Mouse (Mus musculus) hematopoietic stem cell, adult 5-6 weeks (primary cell): Measurements from ENCODE around the gene Fkbpl. TPM values are rescaled to one million over a fixed set of nuclear protein-coding genes. Genes with fewer than 3 reads are reported as not detected.

Source experiments
- ATAC-seq, 2 experiments: fragments of 125-278 bp in 1 of 2; replicated peaks in 1 of 2; 2 replicates each; pipeline ENCODE4 v1.8.0; 2016 to 2017; ENCODE audit warnings: inconsistent platforms in 2 of 2, mild to moderate bottlenecking in 2 of 2, moderate number of reproducible peaks in 2 of 2, low read depth in 1 of 2, moderate TSS enrichment in 1 of 2; ENCODE audit not compliant: low FRiP score in 2 of 2, poor library complexity in 2 of 2, severe bottlenecking in 2 of 2, insufficient read depth in 1 of 2, low TSS enrichment in 1 of 2
- total RNA-seq: library from RNA; stranded (forward); fragments of 172-1452, 232-1000 nt; gene quantifications from 2 replicates; pipeline ENCODE4 v1.2.3, GENCODE M21; 2017

Fkbpl gene
- total RNA-seq, 1 experiment from 2014 or later = 35.8 TPM

DNA sequence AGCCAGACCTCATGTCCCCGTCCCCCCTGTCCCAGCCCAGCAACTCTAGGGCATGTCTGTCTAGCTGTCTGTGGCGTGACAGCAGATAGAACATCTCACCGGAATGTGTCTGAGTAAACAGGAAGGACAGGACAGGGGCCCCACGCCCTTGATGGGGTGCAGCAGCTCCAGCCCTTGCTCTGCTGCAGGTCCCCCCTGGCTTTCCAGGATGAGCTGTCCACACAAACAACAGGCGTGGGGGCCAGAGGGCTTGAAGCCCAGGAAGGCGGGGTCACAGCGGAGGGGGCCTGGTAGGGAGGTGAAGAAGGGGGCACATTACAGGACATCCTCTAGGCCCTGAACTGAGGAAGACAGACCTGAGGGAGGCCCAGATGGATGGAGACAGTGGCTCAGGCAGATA is 10.6 kb downstream of the Fkbpl start:
- no peak for ATAC-seq

DNA sequence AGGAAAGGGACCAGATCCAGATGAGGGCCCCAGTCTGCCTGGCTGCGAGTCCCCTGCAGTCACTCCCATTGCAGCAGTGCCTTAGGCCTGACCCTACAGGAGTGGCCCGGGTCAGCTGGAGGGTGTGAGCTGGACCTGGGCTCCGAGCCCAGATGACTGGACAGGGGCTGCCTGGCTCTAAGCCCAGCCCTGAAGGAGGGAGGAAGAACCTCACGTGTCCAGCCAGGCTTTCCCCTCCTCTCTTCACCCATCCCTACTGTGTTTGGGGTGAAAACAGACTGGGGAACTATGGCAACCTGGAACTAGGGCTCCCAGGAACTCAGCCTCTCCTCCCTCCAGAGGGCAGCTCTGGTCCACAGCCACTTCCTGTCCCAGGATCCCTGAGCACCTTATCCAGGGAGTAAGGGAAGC is 11.0 kb downstream of the Fkbpl start:
- ATAC-seq = no peak

DNA sequence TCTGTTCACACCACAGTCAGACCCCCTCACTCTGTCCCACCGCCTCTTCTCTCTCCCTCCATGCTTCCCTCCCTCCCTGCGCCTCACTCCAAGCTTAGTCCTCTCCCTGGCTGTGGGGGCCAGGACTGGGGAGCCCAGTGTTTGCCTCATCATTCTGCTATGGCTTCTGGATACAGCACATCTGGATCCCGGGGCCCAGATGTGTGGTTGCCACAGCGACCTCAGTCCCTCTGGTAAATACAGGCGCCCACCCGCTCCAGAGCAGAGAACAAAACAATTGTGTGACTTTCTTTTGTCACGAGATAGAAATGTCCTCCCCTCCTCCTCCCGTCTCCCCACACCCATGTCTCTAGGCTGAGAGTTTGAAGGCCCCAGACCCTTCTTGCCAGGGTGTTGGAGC is 12.1 kb downstream of the Fkbpl start:
- no peak for ATAC-seq

DNA sequence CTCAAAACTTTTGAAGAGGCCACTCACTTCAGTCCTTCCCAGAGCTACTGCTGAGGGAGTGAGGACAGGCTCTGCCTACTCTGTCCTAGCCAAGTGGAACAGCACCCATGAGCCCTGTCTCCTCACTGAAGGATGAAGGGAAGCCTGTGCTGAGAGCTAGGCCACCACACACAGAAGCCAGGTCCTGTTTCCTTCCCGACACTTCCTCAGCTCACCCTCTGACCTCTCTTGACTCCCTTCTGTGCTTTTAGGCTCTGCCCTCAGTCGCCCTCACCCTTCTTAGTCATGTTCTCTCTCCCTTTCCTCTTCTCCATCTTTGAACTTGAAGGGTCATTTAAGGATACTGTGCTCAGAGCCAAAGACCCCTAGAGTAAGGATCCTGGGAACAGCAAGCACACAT is 12.7 kb downstream of the Fkbpl start:
- no peak for ATAC-seq

DNA sequence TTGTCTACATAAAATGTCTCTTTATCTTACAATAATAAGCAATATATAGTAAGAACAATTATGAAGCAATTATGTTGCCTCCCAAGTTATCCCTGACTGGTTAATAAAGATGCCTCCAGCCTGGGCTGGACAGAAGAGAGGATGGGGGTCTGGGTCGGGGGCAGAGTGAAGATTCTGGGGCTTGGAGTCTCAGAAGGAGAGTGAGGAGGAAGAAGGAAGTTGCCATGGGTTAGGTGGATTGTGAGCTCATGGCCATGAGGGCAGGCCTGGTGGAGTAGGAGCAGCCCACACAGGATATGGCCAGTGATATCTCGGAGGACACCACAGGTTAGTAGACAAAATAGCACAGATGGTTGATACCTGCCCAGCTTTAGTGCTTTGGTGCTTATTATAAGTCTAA is 13.6 kb downstream of the Fkbpl start:
- ATAC-seq = no peak

DNA sequence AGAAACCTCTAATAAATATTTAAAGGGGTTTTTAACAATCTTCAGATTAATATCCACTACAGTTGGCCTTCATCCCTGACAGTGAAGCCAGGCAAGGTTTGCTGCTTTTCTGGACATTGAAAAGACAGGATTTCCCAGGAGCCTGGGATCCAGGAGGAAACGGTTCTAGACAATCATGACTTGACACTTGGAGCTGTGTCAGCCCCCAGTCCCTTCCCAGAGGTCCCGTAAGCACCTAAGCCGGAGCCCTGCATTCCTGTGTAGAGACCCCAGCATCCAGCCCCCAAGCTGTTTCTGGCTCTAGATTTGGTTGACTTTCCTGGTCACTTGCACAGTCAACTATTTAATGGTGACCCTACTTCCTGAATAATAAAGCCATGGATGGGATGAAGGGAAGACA is 14.0 kb downstream of the Fkbpl start:
- ATAC-seq = no peak

DNA sequence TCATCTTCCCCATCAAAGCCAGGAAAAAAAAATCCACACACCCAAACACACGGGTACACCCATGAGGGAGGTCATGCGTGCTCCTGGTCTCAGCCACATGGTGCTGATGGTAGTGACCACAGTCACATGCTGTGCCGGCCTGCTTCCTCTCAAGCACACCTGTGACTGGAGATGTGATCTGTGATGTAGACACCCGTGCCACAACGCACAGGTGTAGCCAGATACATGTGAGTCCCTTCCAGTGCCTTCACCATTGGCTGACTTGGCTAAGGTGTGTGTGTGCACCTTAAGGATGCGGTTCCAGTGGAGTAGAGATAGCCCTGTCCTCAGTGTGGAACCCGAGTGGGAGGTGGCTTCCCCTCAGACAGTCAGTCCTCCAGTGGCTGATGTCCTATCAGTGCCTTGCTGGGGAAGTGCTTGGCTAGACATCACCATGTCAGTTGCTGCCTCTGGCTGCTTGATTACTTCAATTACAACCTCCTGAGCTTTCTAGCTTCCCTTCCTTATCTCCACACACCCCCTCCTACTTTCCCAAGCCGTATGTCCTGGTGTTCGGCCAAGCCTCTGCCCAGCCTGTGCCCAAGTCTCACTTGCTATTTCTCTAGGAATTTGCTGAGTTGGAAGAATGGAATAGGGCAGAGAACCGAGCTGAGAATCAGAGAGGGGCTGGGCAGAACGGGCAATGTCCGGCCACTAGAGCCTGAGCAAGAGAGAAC is 14.8 kb downstream of the Fkbpl start:
- no peak for ATAC-seq

DNA sequence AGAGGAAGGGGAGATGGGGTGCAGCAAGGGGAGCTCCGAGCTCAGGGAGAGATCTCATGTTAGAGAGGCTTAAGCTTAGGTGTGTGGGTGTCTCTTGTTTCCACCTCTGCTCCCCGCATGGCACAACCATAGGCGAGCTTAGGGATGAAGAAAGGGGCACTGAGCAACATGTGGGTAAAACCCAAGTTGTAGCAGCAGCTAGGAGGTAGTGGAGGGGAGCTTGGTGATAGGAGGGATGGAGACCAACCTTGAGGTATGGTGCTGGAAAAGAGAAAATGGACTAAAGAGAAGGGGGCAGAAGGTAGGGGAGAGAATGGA is 15.3 kb downstream of the Fkbpl start:
- no peak for ATAC-seq

DNA sequence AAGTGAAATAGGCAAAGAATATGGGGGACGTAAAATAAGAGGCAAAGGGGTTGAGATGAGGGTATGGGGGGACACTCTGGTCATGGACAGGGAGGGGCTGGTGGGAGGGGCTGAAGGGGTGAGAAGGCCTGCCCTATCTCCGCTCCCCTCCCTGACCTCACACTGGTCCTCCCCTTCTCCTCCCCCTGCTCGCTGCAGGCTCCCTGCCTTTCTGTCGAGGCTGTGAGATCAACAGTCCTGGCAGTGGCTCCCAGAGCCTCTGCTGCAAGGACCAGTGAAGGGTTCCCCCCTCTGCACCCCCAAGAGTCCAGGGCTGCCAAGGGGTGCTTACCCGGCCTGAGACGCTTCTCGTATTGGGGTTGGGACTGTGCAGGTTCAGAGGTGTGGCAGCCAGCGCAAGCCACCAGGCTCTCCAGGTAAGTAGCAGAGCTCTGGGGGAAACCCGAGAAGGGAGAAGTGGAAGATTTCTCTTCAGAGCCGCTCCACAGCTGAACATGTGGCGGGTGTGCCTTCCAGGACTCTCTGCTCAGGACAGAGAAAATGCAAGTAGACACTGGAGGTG is 15.8 kb downstream of the Fkbpl start:
- no peak for ATAC-seq

DNA sequence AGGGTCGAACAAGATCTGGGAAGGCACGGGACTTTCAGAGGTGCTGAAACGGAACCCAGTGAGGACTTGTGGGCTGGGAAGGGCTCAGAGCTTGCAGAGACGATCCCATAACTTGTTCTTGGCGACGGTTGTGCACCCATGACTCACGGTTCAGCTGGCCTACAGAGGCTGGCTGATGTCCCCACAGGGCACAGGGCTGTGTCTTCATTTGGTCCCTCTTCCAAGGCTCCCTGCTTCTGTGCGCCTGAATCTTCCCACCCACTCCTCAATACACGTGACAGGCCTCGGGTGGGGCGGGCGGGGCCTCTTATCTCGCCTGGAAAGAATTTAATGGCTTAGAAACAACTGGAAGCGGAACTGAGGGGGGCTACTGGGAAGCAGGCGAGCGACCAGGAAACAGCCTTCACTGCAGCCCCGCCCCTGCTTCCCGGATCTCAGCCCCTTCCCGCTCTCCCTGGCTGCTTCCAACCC is 16.6 kb downstream of the Fkbpl start:
- ATAC-seq = no peak

DNA sequence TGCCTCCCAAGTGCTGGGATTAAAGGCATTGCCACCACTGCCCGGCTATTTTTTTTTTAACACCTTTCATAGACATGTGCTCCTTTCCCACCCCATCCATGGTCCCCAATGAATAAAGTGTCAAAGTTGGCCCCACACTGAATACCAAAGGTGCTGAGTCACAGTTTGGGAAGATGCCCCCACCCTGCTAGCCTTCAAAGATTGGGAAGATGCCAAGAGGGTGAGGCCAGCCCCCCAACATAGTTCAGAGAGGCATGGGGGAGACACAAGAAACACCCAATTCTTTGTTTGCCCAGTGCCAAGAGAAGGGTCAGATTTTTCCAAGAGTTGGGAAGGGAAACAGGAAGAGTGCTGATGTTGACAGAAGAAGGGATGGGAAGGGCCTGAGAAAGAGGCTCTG is 17.9 kb downstream of the Fkbpl start:
- no peak for ATAC-seq

DNA sequence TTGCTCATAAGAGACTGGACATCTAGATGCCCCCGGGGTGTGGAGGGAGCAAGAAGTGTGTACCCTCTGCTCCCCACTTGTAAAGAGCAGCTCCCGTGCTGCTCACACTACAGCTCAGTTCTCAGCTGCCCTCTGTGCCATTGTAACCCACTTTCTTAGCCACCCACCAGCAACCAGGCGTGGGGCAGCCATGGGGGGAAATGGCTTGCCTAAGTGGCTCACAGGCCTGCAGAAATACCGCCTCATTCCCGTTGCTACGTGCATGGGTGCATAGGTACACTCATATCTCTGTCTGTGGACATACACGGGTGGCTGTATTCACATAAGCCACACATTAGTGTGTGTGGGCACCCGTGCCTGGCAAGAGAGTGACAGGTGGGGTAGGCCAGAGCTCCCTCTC is 18.4 kb downstream of the Fkbpl start:
- no peak for ATAC-seq

DNA sequence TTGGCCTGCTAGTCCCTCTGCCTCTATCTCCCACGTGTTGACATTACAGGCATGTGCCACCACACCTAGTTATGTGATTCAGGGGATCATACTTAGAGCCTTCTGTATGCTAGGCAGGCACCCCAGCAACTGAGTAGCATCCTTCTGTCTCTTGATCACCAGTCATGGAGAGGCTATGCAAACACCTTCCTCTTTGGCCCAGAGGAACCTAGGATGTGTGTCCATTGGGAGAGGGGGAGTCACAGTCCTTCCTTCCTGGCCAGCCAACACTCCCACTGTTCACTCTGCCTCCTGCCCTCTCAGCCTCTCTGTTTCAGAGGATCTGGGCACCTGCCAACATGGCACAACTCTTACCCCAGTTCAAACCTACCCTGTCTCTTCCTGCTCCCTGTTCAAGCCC is 19.0 kb downstream of the Fkbpl start:
- ATAC-seq = no peak

DNA sequence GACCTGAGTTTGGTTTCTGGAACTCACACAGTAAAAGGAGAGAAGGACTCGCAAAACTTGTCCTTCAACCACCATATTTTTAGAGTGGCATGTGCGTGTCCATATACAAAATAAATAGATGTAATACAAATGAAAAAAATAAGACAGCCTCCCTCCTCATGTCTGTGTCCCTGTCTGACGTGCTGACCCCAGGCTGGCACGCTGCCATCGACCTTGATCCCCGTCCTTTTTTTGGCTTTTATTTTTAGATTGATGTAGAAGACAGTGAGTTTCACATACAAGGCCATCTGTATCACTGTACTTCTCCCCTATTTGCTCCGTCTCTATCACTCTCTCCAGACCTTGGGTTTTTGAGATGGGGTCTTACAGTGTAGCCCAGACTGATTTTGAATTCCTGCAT is 19.9 kb downstream of the Fkbpl start:
- no peak for ATAC-seq

DNA sequence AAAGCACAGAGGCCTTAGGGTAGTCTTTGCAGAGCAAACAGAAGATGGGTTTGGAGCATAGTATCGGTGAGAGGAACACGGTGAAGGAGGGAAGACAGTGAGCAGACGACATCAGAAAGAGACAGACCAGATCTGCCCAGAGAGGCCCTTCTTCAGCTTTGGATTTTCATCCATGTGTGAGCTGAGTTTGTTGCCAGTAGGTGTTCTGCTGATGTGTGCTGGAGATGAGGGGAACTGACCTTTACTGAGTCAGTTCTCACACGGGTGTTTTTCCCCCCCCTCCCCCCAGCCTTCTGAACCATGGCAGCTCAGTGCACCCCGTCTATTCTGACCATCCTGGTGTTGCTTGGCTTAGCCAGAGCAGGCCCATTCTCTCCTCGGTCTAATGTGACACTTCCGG is 25.7 kb downstream of the Fkbpl start, which contains the start of gene Tnxb:
Gene Tnxb (plus strand): TSS at position 301 of the 400 bp plus-strand sequence.
- no peak for ATAC-seq

DNA sequence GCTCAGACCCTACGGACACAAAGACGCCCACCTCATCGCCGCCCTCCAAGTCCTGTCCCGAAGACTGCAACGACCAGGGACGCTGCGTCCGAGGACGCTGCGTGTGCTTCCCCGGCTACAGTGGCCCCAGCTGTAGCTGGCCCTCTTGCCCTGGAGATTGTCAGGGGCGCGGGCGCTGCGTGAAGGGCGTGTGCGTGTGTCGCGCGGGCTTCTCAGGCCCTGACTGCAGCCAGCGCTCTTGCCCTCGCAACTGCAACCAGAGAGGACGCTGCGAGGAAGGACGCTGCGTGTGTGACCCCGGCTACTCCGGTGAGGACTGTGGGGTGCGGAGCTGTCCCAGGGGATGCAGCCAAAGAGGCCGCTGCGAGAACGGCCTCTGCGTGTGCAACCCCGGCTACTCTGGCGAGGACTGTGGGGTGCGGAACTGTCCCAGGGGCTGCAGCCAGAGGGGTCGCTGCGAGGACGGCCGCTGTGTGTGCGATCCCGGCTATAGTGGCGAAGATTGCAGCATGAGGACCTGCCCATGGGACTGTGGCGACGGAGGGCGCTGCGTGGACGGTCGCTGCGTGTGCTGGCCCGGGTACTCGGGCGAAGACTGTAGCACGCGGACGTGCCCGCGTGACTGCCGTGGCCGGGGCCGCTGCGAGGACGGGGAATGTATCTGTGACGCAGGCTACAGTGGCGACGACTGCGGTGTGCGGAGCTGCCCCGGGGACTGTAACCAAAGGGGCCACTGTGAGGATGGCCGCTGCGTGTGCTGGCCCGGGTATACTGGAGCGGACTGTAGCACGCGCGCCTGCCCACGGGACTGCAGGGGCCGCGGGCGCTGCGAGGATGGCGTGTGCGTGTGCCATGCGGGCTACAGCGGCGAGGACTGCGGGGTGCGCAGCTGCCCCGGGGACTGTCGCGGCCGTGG is 26.8 kb downstream of the Fkbpl start:
- no peak for ATAC-seq

DNA sequence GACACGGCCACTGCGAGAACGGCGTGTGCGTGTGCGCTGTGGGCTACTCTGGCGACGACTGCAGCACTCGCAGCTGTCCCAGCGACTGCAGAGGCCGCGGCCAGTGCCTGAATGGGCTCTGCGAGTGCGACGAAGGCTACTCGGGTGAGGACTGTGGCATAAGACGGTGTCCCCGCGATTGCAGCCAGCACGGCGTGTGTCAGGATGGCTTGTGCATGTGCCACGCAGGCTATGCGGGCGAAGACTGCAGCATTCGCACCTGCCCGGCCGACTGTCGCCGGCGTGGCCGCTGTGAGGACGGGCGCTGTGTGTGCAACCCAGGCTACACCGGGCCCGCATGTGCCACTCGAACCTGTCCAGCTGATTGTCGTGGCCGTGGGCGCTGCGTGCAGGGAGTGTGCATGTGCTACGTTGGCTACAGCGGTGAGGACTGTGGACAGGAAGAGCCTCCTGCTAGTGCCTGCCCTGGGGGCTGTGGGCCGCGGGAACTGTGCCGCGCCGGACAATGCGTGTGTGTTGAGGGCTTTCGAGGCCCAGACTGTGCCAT is 27.8 kb downstream of the Fkbpl start:
- ATAC-seq = no peak

DNA sequence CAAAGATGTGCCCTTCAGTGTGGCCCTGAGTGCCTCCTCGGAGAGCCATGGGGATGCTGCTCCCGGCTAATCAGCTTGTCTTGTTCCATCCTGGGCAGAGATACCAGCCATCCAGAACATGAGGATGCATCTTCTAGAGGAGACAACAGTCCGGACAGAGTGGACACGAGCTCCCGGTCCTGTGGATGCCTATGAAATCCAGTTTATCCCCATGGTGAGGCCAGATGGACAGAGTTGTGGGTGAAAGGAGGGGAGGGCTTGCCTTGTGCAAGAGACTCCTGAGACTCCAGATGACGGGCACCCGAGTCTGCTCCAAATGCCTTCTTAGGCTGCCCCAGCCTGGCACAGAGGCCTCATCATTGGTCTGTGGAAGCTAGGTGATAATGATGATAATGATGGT is 28.6 kb downstream of the Fkbpl start:
- no peak for ATAC-seq
